Comparison of ENCODE assay signal across 8 mouse cellular contexts in genomic region chr17:24204846-24205245, GRCm38 (mm10). TPM values are rescaled to one million over a fixed set of nuclear protein-coding genes. Genes with fewer than 3 reads are reported as not detected.
DNase-seq lines count a peak whose midpoint lies in the region; ATAC-seq and TF ChIP-seq lines count a peak whose summit lies in the region.

No protein-coding gene starts in this region.

- peak overlapping the region; percentile 63 for H3K9ac ChIP-seq in kidney, postnatal 0 days (ENCODE audit: low read depth, low read length)
- H3K9ac ChIP-seq in forebrain, postnatal 0 days, result peak overlapping the region; percentile 79
- H3K9ac ChIP-seq in liver, postnatal 0 days (replicated peaks), result peak overlapping the region; percentile 89

- H3K27me3 ChIP-seq in kidney, postnatal 0 days (ENCODE audit: insufficient read depth, low read length), result no peaks in the 10 kb centered on the region; the same call in 1 of the 2 replicates
- H3K27me3 ChIP-seq in forebrain, postnatal 0 days (ENCODE audit: insufficient read depth, low read length), result no peaks in the 10 kb centered on the region
- H3K27me3 ChIP-seq in liver, postnatal 0 days (ENCODE audit: insufficient read depth, low read length), result peaks cover 20% of the 10 kb centered on the region

- TF ChIP-seq EP300 in liver, postnatal 0 days (IDR thresholded peaks at IDR 0.05; ENCODE audit: low read depth), result no peak

- H3K4me3 ChIP-seq in kidney, postnatal 0 days (replicated peaks; ENCODE audit: low read depth, low read length), result peak overlapping the region; percentile 58
- peak overlapping the region; percentile 65 for H3K4me3 ChIP-seq in forebrain, postnatal 0 days (ENCODE audit: low read depth, low read length)
- peak overlapping the region; percentile 86 for H3K4me3 ChIP-seq in liver, postnatal 0 days (ENCODE audit: low read depth, low read length)

- TF ChIP-seq CTCF in kidney, postnatal 0 days (IDR thresholded peaks at IDR 0.05; ENCODE audit: low read depth), result no peak
- no peak for TF ChIP-seq CTCF in forebrain, postnatal 0 days (IDR thresholded peaks at IDR 0.05; ENCODE audit: low read depth)
- TF ChIP-seq CTCF in liver, postnatal 0 days (IDR thresholded peaks at IDR 0.05; ENCODE audit: low read depth), result no peak

- H3K9me3 ChIP-seq in kidney, postnatal 0 days (replicated peaks; ENCODE audit: low read length), result no peaks in the 10 kb centered on the region
- no peaks in the 10 kb centered on the region for H3K9me3 ChIP-seq in forebrain, postnatal 0 days (ENCODE audit: low read length)
- no peaks in the 10 kb centered on the region for H3K9me3 ChIP-seq in liver, postnatal 0 days (ENCODE audit: low read length)

- peak overlapping the region; percentile 97 for H3K4me2 ChIP-seq in kidney, postnatal 0 days (ENCODE audit: low read length)
- peak overlapping the region; percentile 97 for H3K4me2 ChIP-seq in forebrain, postnatal 0 days (ENCODE audit: low read depth)
- peak overlapping the region; percentile 99 for H3K4me2 ChIP-seq in liver, postnatal 0 days (ENCODE audit: low read depth, low read length)

- H3K36me3 ChIP-seq in kidney, postnatal 0 days (ENCODE audit: insufficient read depth, low read length), result no peaks in the 10 kb centered on the region
- H3K36me3 ChIP-seq in forebrain, postnatal 0 days (ENCODE audit: insufficient read depth), result no peaks in the 10 kb centered on the region
- H3K36me3 ChIP-seq in liver, postnatal 0 days (replicated peaks; ENCODE audit: insufficient read depth, low read length), result peaks cover 7% of the 10 kb centered on the region

- H3K4me1 ChIP-seq in kidney, postnatal 0 days (replicated peaks; ENCODE audit: insufficient read depth, low read length), result peaks cover 34% of the 10 kb centered on the region
- H3K4me1 ChIP-seq in forebrain, postnatal 0 days (ENCODE audit: insufficient read depth), result peaks cover 45% of the 10 kb centered on the region
- peaks cover 96% of the 10 kb centered on the region for H3K4me1 ChIP-seq in liver, postnatal 0 days (ENCODE audit: insufficient read depth)

- 5% methylated on average over 7 of the region's 7 CpGs for WGBS in kidney, postnatal 0 days
- WGBS in forebrain, postnatal 0 days, result 5% methylated on average over 7 of the region's 7 CpGs
- WGBS in liver, postnatal 0 days (ENCODE audit: insufficient replicate concordance), result 3% methylated on average over 7 of the region's 7 CpGs

- no peak overlapping the region for H3K27ac ChIP-seq in kidney, postnatal 0 days
- H3K27ac ChIP-seq in forebrain, postnatal 0 days (ENCODE audit: low read depth, low read length), result peak overlapping the region; percentile 76; the same call in 1 of the 2 replicates
- H3K27ac ChIP-seq in liver, postnatal 0 days (ENCODE audit: low read depth), result peak overlapping the region; percentile 94

- ATAC-seq in kidney, postnatal 0 days (replicated peaks; ENCODE audit: low FRiP score, low read depth), result no peak
- ATAC-seq in forebrain, postnatal 0 days, result no peak
- peak; percentile 45 for ATAC-seq in liver, postnatal 0 days

- DNase-seq in kidney, postnatal 0 days (ENCODE audit: low spot score), result no peak
- no peak for DNase-seq in kidney, adult 11 months
- DNase-seq in adrenal gland, postnatal 36 days, result peak; percentile 22 to 37
- DNase-seq in forebrain, postnatal 0 days, result no peak
- peak; percentile 57 for DNase-seq in liver, postnatal 0 days
- DNase-seq in urinary bladder, adult 18-20 months (ENCODE audit: low spot score in 2 of 2), result no peak
- DNase-seq in layer of hippocampus, postnatal 25 days (ENCODE audit: extremely low spot score in 1 of 2, low spot score in 1 of 2), result no peak
- DNase-seq in thymus, postnatal 4 days, result no peak

RNA-seq across cellular contexts. Expression of gene Tbc1d24, which starts 0.5 kb away (rescaled TPM):
- 2.3 and 2.5 TPM in 2 replicates for polyA plus RNA-seq in kidney, postnatal 0 days (2015; fragmentation: Nextera tagmentation; extraction: Ambion mirVana)
- 10 to 100 TPM; 10.9 to 18.8 TPM for total RNA-seq in adrenal gland, postnatal 36 days (2021)
- total RNA-seq in forebrain, postnatal 0 days (2014; rRNA removed), result 94.5 and 113 TPM in 2 replicates
- 15.7 and 23.5 TPM in 2 replicates for polyA plus RNA-seq in forebrain, postnatal 0 days (2015; fragmentation: Nextera tagmentation; extraction: Ambion mirVana)
- 2.0 and 4.2 TPM in 2 replicates for polyA plus RNA-seq in liver, postnatal 0 days (2015; fragmentation: Nextera tagmentation; extraction: Ambion mirVana)
- 10 to 100 TPM; 60.1 to 64.2 TPM for total RNA-seq in layer of hippocampus, postnatal 25 days (2021)

RNA-seq across cellular contexts. Expression of gene Ntn3, which starts 4.5 kb away (rescaled TPM):
- polyA plus RNA-seq in kidney, postnatal 0 days (2015; fragmentation: Nextera tagmentation; extraction: Ambion mirVana), result 2.7 and 4.0 TPM in 2 replicates
- 1 to 10 TPM; 1.5 to 2.9 TPM for total RNA-seq in adrenal gland, postnatal 36 days (2021)
- 18.3 and 19.6 TPM in 2 replicates for total RNA-seq in forebrain, postnatal 0 days (2014; rRNA removed)
- 2.9 and 4.0 TPM in 2 replicates for polyA plus RNA-seq in forebrain, postnatal 0 days (2015; fragmentation: Nextera tagmentation; extraction: Ambion mirVana)
- polyA plus RNA-seq in liver, postnatal 0 days (2015; fragmentation: Nextera tagmentation; extraction: Ambion mirVana), result 0.37 and 0.45 TPM in 2 replicates
- 10 to 100 TPM; 10.8 to 11.0 TPM for total RNA-seq in layer of hippocampus, postnatal 25 days (2021)

RNA-seq across cellular contexts. Expression of gene Tedc2, which starts 15.8 kb away (rescaled TPM):
- 6.1 and 6.7 TPM in 2 replicates for polyA plus RNA-seq in kidney, postnatal 0 days (2015; fragmentation: Nextera tagmentation; extraction: Ambion mirVana)
- 1 to 10 TPM; 5.7 to 6.4 TPM for total RNA-seq in adrenal gland, postnatal 36 days (2021)
- 19.7 and 20.1 TPM in 2 replicates for total RNA-seq in forebrain, postnatal 0 days (2014; rRNA removed)
- polyA plus RNA-seq in forebrain, postnatal 0 days (2015; fragmentation: Nextera tagmentation; extraction: Ambion mirVana), result 9.6 and 10.0 TPM in 2 replicates
- polyA plus RNA-seq in liver, postnatal 0 days (2015; fragmentation: Nextera tagmentation; extraction: Ambion mirVana), result 6.7 and 7.4 TPM in 2 replicates
- 10 to 100 TPM in 1 of 2 experiments, 1 to 10 TPM in 1; 8.4 to 10.0 TPM for total RNA-seq in layer of hippocampus, postnatal 25 days (2021)

RNA-seq across cellular contexts. Expression of gene Atp6v0c, which starts 35.3 kb away (rescaled TPM):
- 974 and 1,011 TPM in 2 replicates for polyA plus RNA-seq in kidney, postnatal 0 days (2015; fragmentation: Nextera tagmentation; extraction: Ambion mirVana)
- total RNA-seq in adrenal gland, postnatal 36 days (2021), result 100 to 1,000 TPM; 434 to 448 TPM
- 386 and 489 TPM in 2 replicates for total RNA-seq in forebrain, postnatal 0 days (2014; rRNA removed)
- polyA plus RNA-seq in forebrain, postnatal 0 days (2015; fragmentation: Nextera tagmentation; extraction: Ambion mirVana), result 1,891 and 2,006 TPM in 2 replicates
- 422 and 445 TPM in 2 replicates for polyA plus RNA-seq in liver, postnatal 0 days (2015; fragmentation: Nextera tagmentation; extraction: Ambion mirVana)
- total RNA-seq in layer of hippocampus, postnatal 25 days (2021), result 1,000 to 10,000 TPM; 1,231 to 1,342 TPM

RNA-seq across cellular contexts. Expression of gene Amdhd2, which starts 41.3 kb away (rescaled TPM):
- polyA plus RNA-seq in kidney, postnatal 0 days (2015; fragmentation: Nextera tagmentation; extraction: Ambion mirVana), result 47.9 and 52.5 TPM in 2 replicates
- total RNA-seq in adrenal gland, postnatal 36 days (2021), result 10 to 100 TPM; 29.6 to 41.4 TPM
- 37.9 and 47.6 TPM in 2 replicates for total RNA-seq in forebrain, postnatal 0 days (2014; rRNA removed)
- 34.5 and 35.4 TPM in 2 replicates for polyA plus RNA-seq in forebrain, postnatal 0 days (2015; fragmentation: Nextera tagmentation; extraction: Ambion mirVana)
- polyA plus RNA-seq in liver, postnatal 0 days (2015; fragmentation: Nextera tagmentation; extraction: Ambion mirVana), result 18.5 and 20.0 TPM in 2 replicates
- 10 to 100 TPM; 36.3 to 38.4 TPM for total RNA-seq in layer of hippocampus, postnatal 25 days (2021)

Comparison
In these comparisons a context has a peak if more than half of its experiments do, and no peak if none do; other contexts are left out.
1. DNase-seq: peak in adrenal gland, postnatal 36 days (2 of 2) and liver, postnatal 0 days (single experiment); none in kidney, postnatal 0 days (single experiment), kidney, adult 11 months (single experiment), forebrain, postnatal 0 days (single experiment), urinary bladder, adult 18-20 months (0 of 2), layer of hippocampus, postnatal 25 days (0 of 2) and thymus, postnatal 4 days (single experiment).
2. Peak in every context shown above with its lines, with median percentiles within 50 percentile points of each other: H3K4me2 ChIP-seq, H3K4me3 ChIP-seq and H3K9ac ChIP-seq.